Comparison of ENCODE assay signal across 8 mouse cellular contexts in genomic region chr7:45921950-45922600, GRCm38 (mm10). TPM values are rescaled to one million over a fixed set of nuclear protein-coding genes. Genes with fewer than 3 reads are reported as not detected.
A peak's percentile ranks its signal among the peaks of the same experiment; 100 is the strongest.
DNase-seq lines count a peak whose midpoint lies in the region; ATAC-seq lines count a peak whose summit lies in the region.

No protein-coding gene starts in this region.

- H3K36me3 ChIP-seq in lung, embryonic 15.5 days, result 0 out of 2 replicates have a peak, but pooled peaks cover 3% of the 10 kb centered on the region
- peaks cover 11% of the 10 kb centered on the region for H3K36me3 ChIP-seq in embryonic facial prominence, embryonic 13.5 days
- no peaks in the 10 kb centered on the region; the same call in 1 of the 2 replicates for H3K36me3 ChIP-seq in intestine, embryonic 15.5 days
- no peaks in the 10 kb centered on the region for H3K36me3 ChIP-seq in neural tube, embryonic 13.5 days

- ATAC-seq in lung, embryonic 15.5 days (ENCODE audit: borderline replicate concordance, extremely low read depth, low FRiP score, low TSS enrichment), result no peak
- ATAC-seq in embryonic facial prominence, embryonic 13.5 days (ENCODE audit: insufficient number of reproducible peaks, insufficient read depth, low FRiP score, low TSS enrichment, low read depth), result no peak
- ATAC-seq in intestine, embryonic 15.5 days, result no peak
- ATAC-seq in neural tube, embryonic 13.5 days (ENCODE audit: low read depth), result no peak

- no peak overlapping the region for H3K9ac ChIP-seq in lung, embryonic 15.5 days
- 0 out of 2 replicates have a peak overlapping the region, but pooled peaks have one; percentile 49 for H3K9ac ChIP-seq in embryonic facial prominence, embryonic 13.5 days
- H3K9ac ChIP-seq in intestine, embryonic 15.5 days, result no peak overlapping the region
- no peak overlapping the region for H3K9ac ChIP-seq in neural tube, embryonic 13.5 days

- H3K27me3 ChIP-seq in lung, embryonic 15.5 days, result no peaks in the 10 kb centered on the region
- no peaks in the 10 kb centered on the region for H3K27me3 ChIP-seq in embryonic facial prominence, embryonic 13.5 days
- H3K27me3 ChIP-seq in intestine, embryonic 15.5 days (replicated peaks), result no peaks in the 10 kb centered on the region
- peaks cover 3% of the 10 kb centered on the region; the same call in 1 of the 2 replicates for H3K27me3 ChIP-seq in neural tube, embryonic 13.5 days

- WGBS in lung, embryonic 15.5 days, result 75% methylated on average over 12 of the region's 12 CpGs
- 73% methylated on average over 12 of the region's 12 CpGs for WGBS in embryonic facial prominence, embryonic 13.5 days
- 81% methylated on average over 12 of the region's 12 CpGs for WGBS in intestine, embryonic 15.5 days
- WGBS in neural tube, embryonic 13.5 days, result 85% methylated on average over 12 of the region's 12 CpGs

- H3K4me3 ChIP-seq in lung, embryonic 15.5 days, result no peak overlapping the region
- 0 out of 2 replicates have a peak overlapping the region, but pooled peaks have one; percentile 55 for H3K4me3 ChIP-seq in embryonic facial prominence, embryonic 13.5 days
- no peak overlapping the region for H3K4me3 ChIP-seq in intestine, embryonic 15.5 days (replicated peaks)
- H3K4me3 ChIP-seq in neural tube, embryonic 13.5 days, result no peak overlapping the region

- DNase-seq in lung, postnatal 14 days, result no peak
- DNase-seq in cerebellum, postnatal 14 days, result no peak
- no peak for DNase-seq in right cerebral cortex, postnatal 14 days
- no peak for DNase-seq in left cerebral cortex, postnatal 10 days (ENCODE audit: extremely low spot score in 1 of 2, low spot score in 2 of 2)

- no peaks in the 10 kb centered on the region for H3K9me3 ChIP-seq in lung, embryonic 15.5 days
- H3K9me3 ChIP-seq in embryonic facial prominence, embryonic 13.5 days, result peaks cover 7% of the 10 kb centered on the region; the same call in 1 of the 2 replicates
- no peaks in the 10 kb centered on the region for H3K9me3 ChIP-seq in intestine, embryonic 15.5 days
- H3K9me3 ChIP-seq in neural tube, embryonic 13.5 days, result no peaks in the 10 kb centered on the region

- intact Hi-C loops in left cerebral cortex, postnatal 10 days (cut with DNase I), result no loop called here

- H3K4me2 ChIP-seq in lung, embryonic 15.5 days, result peak overlapping the region; percentile 65
- peak overlapping the region; percentile 76 for H3K4me2 ChIP-seq in embryonic facial prominence, embryonic 13.5 days
- peak overlapping the region; percentile 59; the same call in 1 of the 2 replicates for H3K4me2 ChIP-seq in intestine, embryonic 15.5 days (replicated peaks)
- peak overlapping the region; percentile 54 for H3K4me2 ChIP-seq in neural tube, embryonic 13.5 days

- peaks cover 54% of the 10 kb centered on the region for H3K4me1 ChIP-seq in lung, embryonic 15.5 days
- H3K4me1 ChIP-seq in embryonic facial prominence, embryonic 13.5 days, result peaks cover 62% of the 10 kb centered on the region
- H3K4me1 ChIP-seq in intestine, embryonic 15.5 days (replicated peaks), result peaks cover 55% of the 10 kb centered on the region
- peaks cover 24% of the 10 kb centered on the region for H3K4me1 ChIP-seq in neural tube, embryonic 13.5 days (replicated peaks)

- H3K27ac ChIP-seq in lung, embryonic 15.5 days, result peak overlapping the region; percentile 96
- peak overlapping the region; percentile 93 for H3K27ac ChIP-seq in embryonic facial prominence, embryonic 13.5 days
- H3K27ac ChIP-seq in intestine, embryonic 15.5 days, result peak overlapping the region; percentile 91
- H3K27ac ChIP-seq in neural tube, embryonic 13.5 days (replicated peaks), result peak overlapping the region; percentile 86

RNA-seq across cellular contexts. Expression of gene Emp3, which starts 0.9 kb away (rescaled TPM):
- polyA plus RNA-seq in lung, embryonic 15.5 days (2015; fragmentation: Nextera tagmentation; extraction: Ambion mirVana), result 170 and 177 TPM in 2 replicates
- 199 and 213 TPM in 2 replicates for polyA plus RNA-seq in embryonic facial prominence, embryonic 13.5 days (2015; fragmentation: Nextera tagmentation; extraction: Ambion mirVana)
- 141 and 168 TPM in 2 replicates for polyA plus RNA-seq in intestine, embryonic 15.5 days (2015; fragmentation: Nextera tagmentation; extraction: Ambion mirVana)
- 47.4 and 51.6 TPM in 2 replicates for polyA plus RNA-seq in neural tube, embryonic 13.5 days (2015; fragmentation: Nextera tagmentation; extraction: Ambion mirVana)
- total RNA-seq in left cerebral cortex, postnatal 10 days (2021), result 1 to 10 TPM; 4.6 to 6.7 TPM

RNA-seq across cellular contexts. Expression of gene Ccdc114, which starts 1.8 kb away (rescaled TPM):
- polyA plus RNA-seq in lung, embryonic 15.5 days (2015; fragmentation: Nextera tagmentation; extraction: Ambion mirVana), result 6.1 and 6.4 TPM in 2 replicates
- 2.4 and 3.2 TPM in 2 replicates for polyA plus RNA-seq in embryonic facial prominence, embryonic 13.5 days (2015; fragmentation: Nextera tagmentation; extraction: Ambion mirVana)
- polyA plus RNA-seq in intestine, embryonic 15.5 days (2015; fragmentation: Nextera tagmentation; extraction: Ambion mirVana), result 4.3 and 4.5 TPM in 2 replicates
- 3.4 and 3.8 TPM in 2 replicates for polyA plus RNA-seq in neural tube, embryonic 13.5 days (2015; fragmentation: Nextera tagmentation; extraction: Ambion mirVana)
- 1 to 10 TPM; 1.4 to 1.5 TPM for total RNA-seq in left cerebral cortex, postnatal 10 days (2021)

RNA-seq across cellular contexts. Expression of gene Tmem143, which starts 25.3 kb away (rescaled TPM):
- polyA plus RNA-seq in lung, embryonic 15.5 days (2015; fragmentation: Nextera tagmentation; extraction: Ambion mirVana), result 5.5 and 5.6 TPM in 2 replicates
- polyA plus RNA-seq in embryonic facial prominence, embryonic 13.5 days (2015; fragmentation: Nextera tagmentation; extraction: Ambion mirVana), result 7.1 and 7.2 TPM in 2 replicates
- 5.8 and 7.0 TPM in 2 replicates for polyA plus RNA-seq in intestine, embryonic 15.5 days (2015; fragmentation: Nextera tagmentation; extraction: Ambion mirVana)
- polyA plus RNA-seq in neural tube, embryonic 13.5 days (2015; fragmentation: Nextera tagmentation; extraction: Ambion mirVana), result 4.7 and 5.1 TPM in 2 replicates
- 10 to 100 TPM; 17.9 to 22.8 TPM for total RNA-seq in left cerebral cortex, postnatal 10 days (2021)

RNA-seq across cellular contexts. Expression of gene Syngr4, which starts 25.6 kb away (rescaled TPM):
- polyA plus RNA-seq in lung, embryonic 15.5 days (2015; fragmentation: Nextera tagmentation; extraction: Ambion mirVana), result 1.1 and 1.2 TPM in 2 replicates
- 0.41 TPM in 1 of 2 replicates, not detected in the other for polyA plus RNA-seq in embryonic facial prominence, embryonic 13.5 days (2015; fragmentation: Nextera tagmentation; extraction: Ambion mirVana)
- polyA plus RNA-seq in intestine, embryonic 15.5 days (2015; fragmentation: Nextera tagmentation; extraction: Ambion mirVana), result 0.85 and 1.00 TPM in 2 replicates
- polyA plus RNA-seq in neural tube, embryonic 13.5 days (2015; fragmentation: Nextera tagmentation; extraction: Ambion mirVana), result not detected in 2 replicates
- total RNA-seq in left cerebral cortex, postnatal 10 days (2021), result not detected

RNA-seq across cellular contexts. Expression of gene Grin2d, which starts 43.9 kb away (rescaled TPM):
- 0.50 and 0.57 TPM in 2 replicates for polyA plus RNA-seq in lung, embryonic 15.5 days (2015; fragmentation: Nextera tagmentation; extraction: Ambion mirVana)
- 0.56 and 0.72 TPM in 2 replicates for polyA plus RNA-seq in embryonic facial prominence, embryonic 13.5 days (2015; fragmentation: Nextera tagmentation; extraction: Ambion mirVana)
- polyA plus RNA-seq in intestine, embryonic 15.5 days (2015; fragmentation: Nextera tagmentation; extraction: Ambion mirVana), result 0.49 and 0.51 TPM in 2 replicates
- polyA plus RNA-seq in neural tube, embryonic 13.5 days (2015; fragmentation: Nextera tagmentation; extraction: Ambion mirVana), result 1.6 and 2.1 TPM in 2 replicates
- total RNA-seq in left cerebral cortex, postnatal 10 days (2021), result 10 to 100 TPM; 35.6 to 36.4 TPM
